Mouse (Mus musculus) yolk sac, embryonic 10.5 days (tissue): Measurements from ENCODE around the gene Heca.
"Not testable (repeated sequence)": the region's sequence is repeated elsewhere in the genome, so short reads cannot be mapped to it uniquely, and the experiment has no call there.

Source experiments
- DNase-seq: peaks from one replicate; pipeline ENCODE4 v3.0.0-alpha.2; 2017; ENCODE audit warnings: low spot score

Gene Heca

GRCm38 (mm10) chr10:17947960-17948730, at the start of gene Heca:
Gene Heca (minus strand): TSS chr10:17948067.
- DNase-seq = peak; percentile 92

- DNase-seq = no peak
Observed at GRCm38 (mm10) chr10:17990576-17990975, 42.7 kb upstream of the Heca start.

DNA sequence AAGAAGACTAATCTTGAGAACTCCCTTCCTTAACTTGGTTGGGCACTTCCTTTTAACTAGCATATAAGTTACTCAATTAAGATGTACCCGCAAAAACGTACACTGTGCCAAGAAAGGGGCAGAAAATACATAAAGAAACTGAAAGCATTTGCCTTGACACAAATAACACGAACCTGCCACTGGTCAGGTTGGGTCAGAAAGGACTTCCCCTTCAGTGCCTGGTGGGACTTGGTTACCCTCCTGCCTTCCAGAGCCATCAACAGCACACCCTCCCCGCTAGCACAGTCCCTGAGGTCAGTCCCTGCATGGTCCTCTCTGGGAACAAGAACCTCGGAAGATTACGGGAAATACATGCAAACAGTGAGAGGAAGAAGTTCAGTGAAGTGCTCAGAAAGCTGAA, 41.3 kb upstream of the Heca start:
- no peak for DNase-seq

DNA sequence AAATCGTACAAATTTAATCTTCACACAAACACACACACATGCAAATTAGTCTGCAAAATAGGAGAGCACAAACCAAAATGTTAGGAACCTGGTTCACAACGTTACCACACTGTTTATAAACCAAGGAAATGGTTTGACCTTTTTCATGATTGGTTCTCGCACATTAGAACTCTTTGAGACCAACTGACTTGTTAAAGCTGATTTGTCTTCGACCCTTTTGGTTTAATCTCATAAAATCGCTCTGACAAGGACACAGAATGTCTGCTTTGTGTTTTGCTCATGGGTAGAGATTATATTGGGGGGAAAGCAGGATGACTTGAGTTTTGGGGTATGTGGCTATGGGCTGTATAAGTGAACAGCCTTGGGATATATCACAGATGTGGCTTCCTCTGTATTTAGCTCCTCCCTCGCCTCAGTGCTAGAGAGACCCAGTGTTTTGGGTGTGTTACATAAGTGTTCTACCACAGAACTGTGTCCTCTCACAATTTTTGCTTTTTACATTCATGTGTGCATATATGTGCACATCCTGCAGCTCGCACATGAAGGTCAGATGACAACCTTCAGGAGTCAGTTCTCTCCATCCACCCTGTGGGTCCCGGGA, 40.1 kb upstream of the Heca start:
- DNase-seq = no peak

DNA sequence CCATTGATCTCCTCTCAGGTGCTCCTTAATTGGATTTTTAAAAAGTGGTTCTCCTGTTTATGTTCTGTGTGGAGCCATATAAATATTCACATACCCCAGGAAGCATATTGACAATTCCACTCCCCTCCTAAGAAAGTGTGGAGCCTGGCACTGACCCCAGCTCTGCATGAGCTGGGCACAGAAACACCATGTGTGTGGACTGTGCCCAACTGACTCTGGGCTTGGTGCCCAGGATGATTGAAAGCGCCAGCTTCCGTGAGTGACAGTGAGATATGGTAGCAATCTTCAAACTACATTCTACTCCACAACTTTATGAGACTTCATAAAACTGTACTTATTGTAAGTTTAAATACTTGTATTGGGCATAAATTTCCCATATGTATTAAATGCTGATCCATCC, 35.4 kb upstream of the Heca start:
- no peak for DNase-seq

- DNase-seq = no peak
Observed at GRCm38 (mm10) chr10:17966090-17966489, 18.2 kb upstream of the Heca start.

GRCm38 (mm10) chr10:17950761-17951160, 2.9 kb upstream of the Heca start:
- no peak for DNase-seq

- peak; percentile 53 for DNase-seq
Observed at GRCm38 (mm10) chr10:17947175-17947906, 526 bp downstream of the Heca start.

DNA sequence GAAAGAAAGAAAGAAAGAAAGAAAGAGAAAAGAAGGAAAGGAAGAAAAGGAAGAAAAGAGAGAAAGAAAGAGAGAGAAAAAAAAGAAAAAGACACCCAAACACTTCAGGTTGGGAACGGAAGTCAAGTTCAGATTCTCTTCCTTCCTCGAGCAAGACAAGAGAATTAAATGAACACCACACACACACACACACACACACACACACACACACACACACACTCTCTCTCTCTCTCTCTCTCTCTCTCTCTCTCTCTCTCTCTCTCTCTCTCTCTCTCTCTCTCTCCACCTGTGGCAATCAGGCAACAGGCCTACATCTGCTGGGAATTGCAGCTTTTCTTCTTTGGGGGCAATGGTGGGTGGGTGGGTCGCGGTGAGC, 1.1 kb downstream of the Heca start:
- DNase-seq = not testable (repeated sequence)

DNA sequence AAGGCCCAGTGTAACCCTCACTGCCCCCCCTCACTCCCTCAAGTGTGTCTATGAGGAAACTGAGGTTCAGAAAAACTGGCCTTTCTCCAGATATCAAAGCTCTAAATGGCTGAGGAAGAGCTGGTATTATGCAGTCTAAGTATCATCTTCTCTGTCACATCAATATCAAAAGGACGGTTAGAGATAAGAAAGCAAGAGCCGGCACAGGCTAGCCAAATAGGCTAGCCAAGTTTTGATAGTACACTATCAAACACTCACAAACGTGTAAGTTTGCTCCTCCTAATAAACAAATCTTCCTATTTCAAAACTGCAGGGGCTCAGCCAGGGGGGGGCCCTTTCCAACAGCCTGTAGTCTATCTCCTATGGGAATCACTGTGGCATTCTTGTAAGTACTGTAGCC, 1.8 kb downstream of the Heca start:
- no peak for DNase-seq

DNA sequence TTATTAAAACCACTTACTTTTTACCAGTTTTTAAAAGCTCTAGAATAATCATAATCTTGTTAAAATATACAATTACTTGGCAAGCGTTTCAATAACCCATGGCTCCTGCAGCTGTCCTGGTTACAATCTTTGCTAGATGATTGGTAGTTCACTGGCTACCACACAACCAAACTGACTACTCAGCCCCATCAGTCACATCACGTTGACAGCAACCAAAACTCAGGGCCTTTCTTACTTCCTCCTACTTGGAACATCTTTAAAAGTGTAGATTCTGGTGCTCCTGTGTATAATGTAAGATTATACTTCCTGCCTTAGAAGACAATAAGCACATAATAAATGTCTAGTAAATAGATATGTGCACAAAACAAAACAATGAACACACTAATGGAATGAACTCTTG, 14.2 kb downstream of the Heca start:
- no peak for DNase-seq

GRCm38 (mm10) chr10:17932131-17932530, 15.7 kb downstream of the Heca start:
- no peak for DNase-seq

DNA sequence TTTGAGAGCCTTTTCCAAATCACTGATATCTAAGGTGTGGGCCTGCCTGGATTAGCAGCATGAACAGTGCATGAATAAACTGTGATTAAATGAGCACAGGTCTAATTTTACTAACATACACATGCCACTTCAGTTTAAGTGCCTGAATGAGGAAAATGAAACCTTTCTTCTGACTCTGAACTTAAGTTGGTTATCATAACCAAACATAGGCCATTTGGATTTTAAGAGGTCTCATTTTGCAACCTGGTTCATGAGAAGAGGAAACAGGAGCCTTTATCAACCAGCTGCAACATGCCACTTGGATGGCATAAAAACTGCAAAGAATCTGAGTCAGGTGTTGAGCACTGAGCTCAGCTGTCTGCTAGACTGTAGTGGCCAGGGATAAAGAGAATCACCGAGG, 16.7 kb downstream of the Heca start:
- DNase-seq = no peak

DNA sequence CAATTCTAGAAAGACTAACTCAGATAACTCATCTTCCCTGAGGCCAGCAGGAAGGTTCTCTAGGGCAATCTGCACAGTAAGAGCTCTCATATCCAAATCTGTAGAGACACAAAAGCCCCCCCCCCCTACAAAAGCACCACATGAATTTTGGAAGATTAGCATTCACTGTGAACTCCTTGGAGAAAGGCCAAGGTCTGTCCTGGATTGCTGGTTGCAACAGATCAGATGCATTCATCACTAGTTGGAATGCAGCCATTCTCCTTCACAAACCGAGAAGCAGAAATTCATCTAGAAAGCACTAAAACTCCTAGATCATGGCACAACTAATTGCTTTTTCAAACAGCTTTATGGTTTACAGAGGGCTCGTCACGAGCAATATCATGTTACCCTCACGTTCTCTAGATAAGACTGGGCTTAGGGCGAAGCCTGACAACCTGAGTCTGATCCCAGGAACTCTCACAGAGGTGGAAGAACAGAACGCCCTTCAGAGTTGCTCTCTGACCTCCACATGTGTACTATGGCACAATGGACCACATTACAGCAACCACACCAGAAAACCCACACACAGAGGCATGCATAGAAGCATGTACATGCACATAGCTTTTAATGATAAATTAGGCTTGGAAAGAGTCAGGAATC, 17.3 kb downstream of the Heca start:
- DNase-seq = no peak

DNA sequence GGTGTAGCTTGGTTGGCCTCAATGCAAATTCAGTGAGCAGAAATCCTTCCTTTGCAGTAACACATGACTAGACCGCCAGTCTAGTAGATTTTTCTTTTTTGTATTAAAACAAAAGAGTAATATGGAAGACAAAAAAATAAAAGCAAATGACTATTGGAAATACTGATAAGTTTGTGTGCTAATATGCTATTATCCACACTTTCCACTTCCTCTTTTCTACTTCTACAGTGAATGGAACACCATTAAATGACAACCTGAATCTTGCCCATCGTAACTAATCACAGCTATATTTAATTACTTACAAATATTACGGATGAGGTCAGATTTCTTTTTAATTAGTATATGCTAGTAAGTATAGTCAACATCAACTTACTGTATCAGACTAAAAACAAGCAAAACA, 22.7 kb downstream of the Heca start:
- DNase-seq = no peak

- DNase-seq = no peak
Observed at GRCm38 (mm10) chr10:17924166-17924565, 23.7 kb downstream of the Heca start.

DNA sequence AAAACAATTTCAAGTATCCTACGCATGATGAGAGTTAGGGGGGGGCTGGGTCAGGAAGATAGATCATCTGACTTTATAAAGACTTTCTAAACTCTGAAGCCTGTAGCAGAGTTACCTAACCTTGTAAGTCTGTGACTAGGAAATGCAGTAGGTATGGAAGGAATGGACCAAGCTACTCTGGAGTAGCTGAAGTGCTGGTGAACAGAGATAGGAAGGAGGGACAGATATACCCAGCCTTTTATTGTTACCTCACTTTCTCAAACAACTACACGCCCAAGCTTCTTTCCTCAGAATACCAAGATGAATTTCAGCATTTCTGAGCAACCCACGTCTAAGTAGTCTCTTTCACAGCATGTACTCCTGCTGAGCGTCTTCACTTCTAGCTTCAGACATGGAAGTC, 26.5 kb downstream of the Heca start:
- DNase-seq = no peak

GRCm38 (mm10) chr10:17919971-17920370, 27.9 kb downstream of the Heca start:
- no peak for DNase-seq

GRCm38 (mm10) chr10:17919032-17919431, 28.8 kb downstream of the Heca start:
- DNase-seq = no peak

DNA sequence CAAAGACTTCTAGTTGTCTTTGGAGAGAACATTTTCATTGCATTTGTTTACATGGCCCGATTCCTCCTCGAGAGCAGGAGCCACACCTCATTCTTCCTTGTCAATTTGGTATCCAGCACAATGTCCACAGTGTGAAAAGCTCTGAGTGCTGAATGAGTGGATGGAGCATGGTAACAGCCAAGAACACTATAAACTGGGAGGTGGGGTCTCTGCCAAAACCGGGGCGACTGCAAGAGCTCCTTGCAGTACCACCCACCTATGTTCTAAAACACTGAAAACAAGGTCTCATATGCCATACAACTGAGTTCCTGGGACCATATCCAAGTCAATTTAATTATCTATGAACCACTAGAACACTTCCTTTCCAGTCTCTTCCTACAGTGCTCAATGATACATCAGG, 39.1 kb downstream of the Heca start:
- no peak for DNase-seq

DNA sequence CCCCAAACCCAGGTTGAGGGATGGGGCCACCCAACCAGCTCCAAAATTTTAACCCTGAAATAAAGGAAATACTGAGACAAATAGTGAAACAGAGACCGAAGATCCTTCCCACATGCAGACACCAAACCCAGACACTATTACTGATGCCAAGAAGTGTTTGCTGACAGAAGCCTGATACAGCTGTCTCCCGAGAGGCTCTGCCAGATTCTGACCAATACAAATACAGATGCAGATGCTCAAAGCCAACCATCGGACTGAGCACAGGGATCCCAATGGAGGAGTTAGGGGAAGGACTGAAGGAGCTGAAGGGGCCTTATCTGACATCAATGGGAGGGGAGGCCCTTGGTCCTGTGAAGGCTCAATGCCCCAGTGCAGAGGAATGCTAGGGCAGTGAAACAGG, 41.5 kb downstream of the Heca start:
- not testable (repeated sequence) for DNase-seq

DNA sequence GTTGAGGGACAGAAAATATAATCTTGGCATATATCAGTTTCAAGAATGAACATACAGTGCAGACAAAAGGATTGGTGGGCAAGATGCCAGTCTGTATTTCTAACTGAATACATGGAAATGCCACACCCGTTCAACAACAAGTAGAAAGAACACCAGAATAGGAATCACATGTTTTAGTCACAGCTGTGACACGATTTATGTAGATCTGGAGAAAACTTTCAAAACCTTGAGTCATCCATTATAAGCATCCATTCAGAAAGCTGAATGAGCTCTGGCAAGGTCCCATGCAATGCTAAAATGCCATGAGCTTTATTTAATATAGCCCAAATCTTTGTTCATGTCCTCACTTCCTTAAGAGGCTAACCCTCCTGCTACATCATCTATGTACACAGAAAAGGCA, 44.4 kb downstream of the Heca start:
- no peak for DNase-seq

DNA sequence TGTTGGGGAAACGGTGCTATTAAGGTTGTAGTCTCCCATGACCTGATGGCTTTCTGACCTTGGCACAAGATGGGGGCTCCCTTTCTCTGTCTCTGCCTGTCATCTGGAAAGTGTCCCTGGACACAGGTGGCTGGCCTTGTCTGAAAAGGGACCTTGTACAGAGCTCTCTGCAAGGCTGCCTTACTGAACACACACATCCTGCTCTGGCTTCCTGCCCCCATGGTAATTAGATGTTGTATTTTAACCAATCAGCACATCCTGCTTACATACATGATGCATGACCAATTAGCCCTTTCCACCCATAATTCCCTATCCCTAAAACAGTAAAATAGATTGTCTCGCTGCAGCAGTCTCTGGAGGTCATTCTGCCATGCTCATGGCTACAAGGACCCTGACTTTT, 67.1 kb downstream of the Heca start:
- no peak for DNase-seq
